Mouse (Mus musculus) cerebellum, postnatal 25 days (tissue): ENCODE data around the gene Ttc24.

ENCODE experiments used
- DNase-seq, 2 experiments: peaks; one replicate each; pipeline ENCODE4 v3.0.0; 2021; ENCODE audit warnings: mixed read lengths in 2 of 2

Ttc24 gene

DNA sequence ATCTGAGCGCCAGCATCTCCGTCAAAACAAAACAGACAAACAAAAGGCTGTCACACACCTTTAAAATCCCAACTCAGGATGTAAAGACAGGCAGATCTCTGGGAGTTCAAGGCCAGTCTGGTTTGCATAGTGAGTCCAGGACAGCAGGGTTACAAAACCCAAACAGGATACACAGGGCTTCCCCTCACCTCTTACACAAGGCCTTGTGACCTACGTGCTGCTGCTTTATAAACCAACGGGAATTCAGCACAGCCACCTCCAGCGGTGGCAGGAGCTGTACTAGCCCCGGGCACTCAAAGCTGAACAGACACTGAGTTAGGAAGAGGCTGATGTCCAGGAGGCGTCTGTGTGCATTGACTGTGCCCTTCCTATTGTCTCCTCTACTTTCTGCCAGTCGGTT is 663 bp downstream of the Ttc24 start:
- no peak for DNase-seq

DNA sequence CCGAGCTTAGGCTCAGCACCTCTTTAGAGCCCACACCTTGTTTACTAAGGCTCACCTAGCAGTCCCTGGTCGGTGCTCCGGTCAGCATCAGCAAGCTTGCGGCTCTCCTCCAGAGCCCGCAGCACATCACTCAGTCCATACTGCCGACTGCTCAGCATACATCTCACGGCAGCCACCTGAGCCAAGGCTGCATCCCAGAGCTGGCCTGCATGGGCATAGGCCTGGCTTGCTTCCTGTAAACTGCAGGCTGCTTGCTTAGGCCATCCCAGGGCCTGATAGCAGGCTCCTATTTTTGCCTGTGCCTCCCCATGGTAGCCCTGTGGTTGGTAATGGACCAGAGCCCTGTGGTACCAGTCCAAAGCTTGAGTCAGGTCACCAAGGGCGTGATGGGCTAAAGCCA is 3.3 kb downstream of the Ttc24 start:
- DNase-seq = peak in 1 of 2 experiments; percentile 35

- no peak for DNase-seq
These were observed 3.8 kb downstream of the Ttc24 start for GRCm38 (mm10) chr3:88074351-88074750.

- DNase-seq = peak in 1 of 2 experiments; percentile 47
These were observed 4.5 kb downstream of the Ttc24 start for GRCm38 (mm10) chr3:88073631-88074030.

GRCm38 (mm10) chr3:88071783-88072182 is 6.3 kb downstream of the Ttc24 start:
- peak; percentile 93 to 94 for DNase-seq

DNA sequence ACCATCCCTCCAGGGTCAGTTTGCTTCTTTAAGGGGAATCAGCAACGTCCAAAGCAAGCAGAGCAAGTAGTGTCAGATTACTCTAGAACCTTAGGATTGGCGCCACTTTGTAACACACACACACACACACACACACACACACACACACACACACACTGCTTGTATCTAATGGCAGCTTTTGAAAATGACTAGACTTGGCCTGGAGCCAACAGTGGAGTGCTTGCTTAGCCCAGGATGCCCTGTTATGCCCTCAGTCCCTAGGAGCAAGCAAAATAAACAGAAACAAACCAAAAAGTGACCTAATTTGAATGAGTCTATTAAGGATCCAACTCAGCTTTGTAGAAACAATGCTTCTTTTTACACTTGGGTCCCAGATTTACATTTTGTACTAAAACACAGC is 9.7 kb downstream of the Ttc24 start:
- no peak for DNase-seq

DNA sequence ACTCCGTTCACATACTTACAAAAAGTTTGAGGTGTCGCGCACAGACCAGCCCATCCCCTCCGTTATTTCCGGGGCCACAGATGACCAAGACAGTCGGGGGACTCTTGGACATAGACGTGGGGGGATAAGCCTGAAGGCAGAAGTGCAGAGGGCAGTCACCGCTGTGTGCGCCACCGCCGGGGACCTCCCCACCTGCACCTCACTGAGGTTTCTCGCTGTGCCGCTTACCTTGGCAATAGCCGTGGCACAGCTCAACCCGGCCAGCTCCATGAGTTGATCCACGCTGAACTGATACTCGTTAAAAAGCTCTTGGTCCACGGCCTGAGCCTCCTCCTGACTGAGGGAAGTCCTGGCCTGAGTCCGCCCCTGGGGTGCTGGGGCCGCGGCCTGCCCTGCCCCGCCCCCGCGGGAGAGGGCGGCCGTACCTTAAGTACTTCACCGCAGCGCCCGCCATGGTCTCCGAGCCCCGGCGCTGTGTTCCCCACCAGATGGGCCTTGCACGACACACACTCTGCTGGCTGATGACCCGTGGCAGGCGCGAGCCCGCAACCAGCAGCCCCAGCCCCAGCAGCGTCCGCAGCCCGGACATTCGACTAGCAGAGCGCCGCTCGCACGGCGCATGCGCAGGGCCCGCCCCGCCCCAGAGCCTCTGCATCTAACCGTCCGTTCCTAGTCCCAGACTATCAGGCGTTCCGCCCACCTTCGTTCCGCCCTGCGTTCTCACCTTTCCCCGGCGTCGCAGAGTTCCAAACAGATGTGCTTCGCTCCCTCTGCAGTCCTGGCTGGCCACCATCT is 20.0 kb downstream of the Ttc24 start, which contains the start of gene Naxe:
Gene Naxe, minus strand, starts transcription at position 594 of the 795 bp plus-strand sequence.
- peak; percentile 87 to 91 for DNase-seq

GRCm38 (mm10) chr3:88057030-88057429 is 21.1 kb downstream of the Ttc24 start:
- no peak for DNase-seq

- DNase-seq = no peak
These were observed 28.6 kb downstream of the Ttc24 start for GRCm38 (mm10) chr3:88049532-88049931.

GRCm38 (mm10) chr3:88042661-88043421 is 35.3 kb downstream of the Ttc24 start, which contains the start of gene Gpatch4:
Gpatch4 (plus strand) TSS chr3:88043108.
- DNase-seq = peak; percentile 80 to 87

DNA sequence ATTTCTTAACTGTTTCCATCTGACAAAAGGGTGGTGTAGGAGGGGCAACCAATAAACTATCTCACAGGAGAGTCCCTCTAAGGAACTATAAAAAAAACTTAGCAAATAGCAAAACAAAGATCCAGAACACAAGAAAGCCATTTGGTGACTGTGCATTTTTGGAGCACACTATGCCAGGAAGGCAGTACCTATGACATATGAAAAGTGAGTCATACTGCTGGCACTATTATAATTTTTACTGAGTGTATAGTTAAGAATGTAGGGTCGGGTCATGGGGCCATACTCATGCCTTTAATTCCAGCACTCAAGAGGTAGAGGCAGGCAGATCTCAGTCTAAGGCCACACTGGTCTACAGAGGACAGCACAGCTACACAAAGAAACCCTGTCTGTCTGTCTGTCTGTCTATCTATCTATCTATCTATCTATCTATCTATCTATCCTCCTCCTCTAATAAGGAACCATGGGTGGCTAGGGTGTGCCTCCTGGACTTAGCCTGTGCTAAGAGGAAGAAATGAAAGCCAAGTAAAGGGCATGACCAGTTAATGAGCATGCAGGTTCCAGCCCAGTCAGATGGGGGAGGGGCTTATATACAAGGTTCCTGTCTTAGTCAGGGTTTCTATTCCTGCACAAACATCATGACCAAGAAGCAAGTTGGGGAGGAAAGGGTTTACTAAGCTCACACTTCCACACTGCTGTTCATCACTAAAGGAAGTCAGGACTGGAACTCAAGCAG is 42.4 kb downstream of the Ttc24 start:
- no peak for DNase-seq

- no peak for DNase-seq
These were observed 44.6 kb downstream of the Ttc24 start for GRCm38 (mm10) chr3:88033506-88033905.

DNA sequence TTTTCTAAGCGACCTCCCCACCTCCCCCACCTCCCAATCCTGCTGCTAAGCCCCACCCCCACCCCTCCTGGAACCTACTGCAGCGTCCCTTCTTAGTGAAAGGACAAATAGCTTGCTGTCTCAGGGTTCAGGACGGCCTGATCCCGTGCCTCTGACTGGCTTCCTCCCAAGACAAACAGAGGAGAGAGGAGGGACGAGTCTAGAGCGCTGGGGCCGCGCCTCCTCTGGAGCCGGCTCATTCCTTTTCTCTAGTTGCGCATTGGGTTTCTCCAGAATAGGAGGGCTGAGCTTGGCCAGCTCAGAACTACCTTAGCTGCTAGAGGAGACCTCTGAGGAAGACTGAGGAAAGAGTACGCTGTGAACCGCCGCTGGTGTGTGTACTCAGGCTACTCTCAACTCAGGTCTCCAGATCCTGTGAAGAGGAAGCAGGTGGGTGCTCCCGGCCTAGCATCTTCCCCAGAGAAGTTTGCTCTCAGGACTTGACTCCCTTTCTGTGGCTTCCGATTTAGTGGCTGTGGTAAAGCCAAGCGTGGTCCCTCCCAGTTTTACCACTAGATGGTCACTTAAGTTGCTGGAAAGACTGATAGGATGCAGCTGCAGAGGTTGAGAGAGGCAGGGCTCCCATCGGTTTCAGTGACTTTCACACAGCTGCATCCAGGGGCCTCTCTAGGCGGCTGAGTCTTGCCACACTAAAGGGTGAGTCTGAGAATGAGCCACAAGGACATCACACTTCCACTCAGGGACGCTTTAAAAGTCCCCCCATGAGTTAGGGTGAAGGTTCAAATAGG is 47.3 kb downstream of the Ttc24 start:
- peak in 1 of 2 experiments; percentile 23 for DNase-seq

GRCm38 (mm10) chr3:88027434-88028186 is 50.5 kb downstream of the Ttc24 start, which contains the start of gene Hapln2:
Hapln2 (minus strand) TSS chr3:88027583.
- peak in 1 of 2 experiments; percentile 18 for DNase-seq

GRCm38 (mm10) chr3:88026823-88027222 is 51.3 kb downstream of the Ttc24 start:
- DNase-seq = no peak

- peak; percentile 23 to 35 for DNase-seq
These were observed 54.7 kb downstream of the Ttc24 start for GRCm38 (mm10) chr3:88023192-88024074.

- peak; percentile 92 to 96 for DNase-seq
These were observed 55.5 kb downstream of the Ttc24 start for GRCm38 (mm10) chr3:88022322-88023191.
